Mouse (Mus musculus): ENCODE measurements at regions not wholly inside any gene's neighbourhood (a gene's known extent, or its start where the extent isn't known, plus 50 kb on each side); places are given as distances from the start of the nearest gene placed in this dataset.

DNA sequence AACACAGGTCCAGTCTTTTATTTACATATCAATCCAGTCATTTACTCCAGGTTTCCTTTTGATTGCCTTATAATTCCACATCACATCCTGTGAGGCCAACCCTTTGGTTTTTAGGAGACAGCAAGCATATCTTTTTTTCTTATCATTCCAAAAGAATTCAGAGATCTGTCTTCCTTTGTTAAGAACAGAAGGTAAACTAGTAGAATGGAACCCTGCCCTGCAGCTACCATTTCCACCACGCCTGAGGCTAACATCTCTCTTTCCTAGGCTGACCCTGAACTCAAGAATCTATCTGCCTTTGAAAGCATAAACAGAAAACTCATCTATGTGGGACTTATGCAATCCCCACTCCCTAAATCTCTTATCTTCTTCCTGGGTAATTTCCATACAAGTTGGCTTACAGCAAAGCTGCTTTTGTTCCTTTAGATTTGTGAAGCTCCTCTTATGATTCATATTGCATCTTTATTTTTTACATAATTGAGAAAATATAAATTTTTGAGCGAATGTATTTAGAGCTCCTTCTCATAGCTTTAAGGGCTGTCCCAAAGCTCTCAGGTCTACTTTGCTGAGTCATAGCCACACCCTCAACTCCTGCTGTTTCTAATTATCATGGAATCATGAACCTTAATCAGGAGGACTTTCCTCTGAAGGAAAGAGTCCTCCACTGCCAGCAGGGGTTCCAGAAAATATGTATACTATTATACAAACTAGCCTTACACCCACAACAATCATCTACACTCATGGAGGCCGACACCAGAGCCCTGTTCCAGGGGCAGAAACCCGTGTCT is 74.6 kb upstream of the Fbxl4 start:
- no peak for DNase-seq (ENCODE audit: extremely low spot score, low read depth, low spot score)

DNA sequence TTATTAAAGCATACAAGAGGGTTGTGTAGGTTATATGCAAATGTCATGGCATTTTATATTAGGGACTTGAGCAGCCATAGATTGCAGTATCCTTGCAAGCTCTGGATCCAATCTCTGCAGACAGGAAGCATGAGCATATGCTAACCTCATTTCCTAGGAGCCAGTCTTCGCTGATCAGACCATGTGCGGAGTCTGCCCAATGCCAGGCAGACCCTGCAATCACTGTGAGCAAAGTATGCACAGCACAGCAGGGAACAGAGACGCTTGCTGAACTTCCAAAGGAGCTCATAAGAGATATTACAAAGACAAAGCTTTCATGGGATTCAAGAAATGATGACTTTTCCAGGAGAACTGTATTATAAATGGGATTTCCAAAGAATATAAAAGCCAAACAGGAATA is 65.2 kb upstream of the Fbxl4 start:
- DNase-seq (ENCODE audit: extremely low spot score, low read depth, low spot score) = no peak

DNA sequence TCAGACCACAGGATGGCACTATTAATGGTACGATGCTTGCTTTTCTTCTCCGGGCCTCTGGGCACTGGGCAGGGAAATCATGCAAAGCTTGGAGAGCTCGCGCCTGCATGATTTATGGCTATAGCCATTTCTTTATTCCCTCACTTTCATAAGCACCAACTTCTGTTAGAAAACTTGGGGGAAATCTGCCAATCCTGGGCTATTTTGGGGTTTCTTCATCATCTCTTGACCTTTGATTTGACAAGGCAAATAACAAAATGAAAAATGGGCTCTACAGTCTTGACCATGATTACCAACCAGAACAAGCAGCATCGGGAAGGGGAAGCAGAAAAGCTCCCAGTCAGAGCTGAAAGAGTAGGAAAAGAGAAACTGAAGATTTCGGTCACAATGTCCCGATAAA is 57.1 kb upstream of the Fbxl4 start:
- DNase-seq (ENCODE audit: extremely low spot score, low read depth, low spot score) = no peak

DNA sequence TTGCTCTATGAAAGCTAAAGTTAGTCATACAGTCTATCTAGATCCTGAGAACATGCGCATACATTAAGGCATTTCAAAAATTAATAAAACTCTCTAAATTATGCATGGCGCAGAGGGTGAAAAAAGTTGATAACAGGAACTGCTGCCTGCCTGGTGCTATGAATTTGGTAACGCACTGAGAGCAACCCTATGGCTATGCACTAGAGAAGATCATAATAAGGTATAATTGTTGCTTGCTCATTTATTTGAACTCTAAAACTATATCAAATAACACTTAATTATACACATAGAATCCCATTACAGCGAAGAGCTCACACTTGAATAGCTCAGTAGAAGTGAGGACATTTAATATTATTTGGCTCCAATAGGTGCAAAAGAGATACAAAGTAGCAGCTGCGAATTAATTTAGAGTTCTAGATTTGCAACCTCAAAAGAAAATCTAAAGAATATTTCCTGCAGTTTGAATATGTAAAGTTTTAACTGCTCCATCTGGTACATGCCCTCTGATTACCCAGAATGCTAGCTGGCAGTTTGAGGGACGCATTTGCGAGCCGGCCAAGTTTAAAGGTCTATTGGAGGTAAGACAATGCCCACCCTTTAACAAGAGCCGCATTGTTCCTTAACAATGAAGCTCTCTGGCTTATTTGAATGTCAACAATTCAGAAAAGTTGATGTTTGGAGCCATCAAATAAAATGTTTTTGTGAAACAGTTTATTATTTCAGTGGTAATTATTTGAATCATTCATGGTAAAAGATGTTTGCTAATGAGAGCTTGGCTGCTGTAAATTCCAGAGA is 56.0 kb upstream of the Fbxl4 start:
- DNase-seq (ENCODE audit: extremely low spot score, low read depth, low spot score) = no peak

DNA sequence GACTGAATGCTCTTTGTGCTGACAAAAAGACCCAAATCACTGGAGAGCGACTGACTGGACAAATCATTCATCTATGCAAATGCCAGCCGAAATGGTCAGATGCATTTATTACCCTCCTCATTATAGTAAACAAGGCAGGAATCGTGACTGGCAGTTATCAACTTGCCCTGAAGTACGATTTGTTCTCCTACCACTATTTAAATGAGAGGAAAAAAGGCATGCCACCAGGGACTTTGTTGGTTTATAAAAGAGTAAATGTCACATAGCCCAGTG is 55.5 kb upstream of the Fbxl4 start:
- no peak for DNase-seq (ENCODE audit: extremely low spot score, low read depth, low spot score)

DNA sequence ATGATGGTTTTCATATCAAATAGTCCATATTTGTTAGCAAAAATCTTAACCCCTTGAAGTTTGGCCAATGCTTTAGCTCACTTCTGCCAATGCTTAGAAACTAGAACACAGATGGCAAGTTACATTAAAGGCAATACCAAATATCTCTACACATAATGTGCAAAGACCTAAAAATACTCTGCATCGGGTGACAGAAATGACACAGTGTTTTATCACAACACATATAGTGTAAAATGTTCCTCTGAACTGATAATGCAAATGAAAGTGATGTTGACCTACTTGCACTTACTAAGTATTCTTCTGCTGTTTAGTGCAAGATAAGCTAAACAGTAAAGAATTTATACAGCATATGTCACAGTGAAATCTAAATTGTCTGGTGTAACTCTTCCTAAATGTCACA is 55.1 kb upstream of the Fbxl4 start:
- no peak for DNase-seq (ENCODE audit: extremely low spot score, low read depth, low spot score)

Measured in hindlimb bud, embryonic 11.5 days (tissue).